Comparison of ENCODE assay signal across 11 mouse cellular contexts in the genomic region with DNA sequence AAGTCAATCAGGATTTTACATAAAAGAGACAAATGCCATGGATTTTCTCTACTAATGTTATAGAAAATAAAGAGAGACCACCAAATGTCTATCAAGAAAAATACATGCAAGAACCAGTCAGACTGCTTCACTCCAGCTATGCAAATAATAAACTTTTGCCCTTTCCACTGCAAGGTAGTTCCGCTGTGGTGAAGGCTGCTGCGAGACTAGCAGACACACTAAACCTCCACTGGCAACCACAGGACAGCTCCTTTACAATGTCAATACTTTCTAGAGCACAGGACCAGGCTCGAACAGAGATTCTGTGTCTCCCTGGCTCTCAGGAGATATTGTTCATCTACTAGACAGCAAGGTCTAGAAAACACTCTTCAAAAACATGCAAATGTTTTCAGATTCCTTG.
"Had no signal": no experiment of that assay in that cellular context is flagged by ENCODE, and none has a peak within 500 bp of the region (broad histone marks: within the 10 kb centered on the region; RNA-seq: fewer than 3 reads in every experiment).

No protein-coding gene starts in this region.

- H3K4me3 ChIP-seq: kidney, embryonic 15.5 days; liver, embryonic 12.5 days; lung, embryonic 15.5 days; midbrain, embryonic 10.5 days; neural tube, embryonic 13.5 days had no signal

- DNase-seq: kidney, postnatal 14 days; left cerebral cortex, postnatal 4 days; right cerebral cortex, postnatal 4 days; spleen, adult 18-20 months; thymus, adult 18-20 months; thymus, postnatal 14 days had no signal

- H3K9ac ChIP-seq: kidney, embryonic 15.5 days; liver, embryonic 12.5 days; lung, embryonic 15.5 days; neural tube, embryonic 13.5 days had no signal

- H3K27ac ChIP-seq: kidney, embryonic 15.5 days; liver, embryonic 12.5 days; lung, embryonic 15.5 days; midbrain, embryonic 10.5 days; neural tube, embryonic 13.5 days had no signal

- H3K27me3 ChIP-seq: kidney, embryonic 15.5 days; liver, embryonic 12.5 days; lung, embryonic 15.5 days; neural tube, embryonic 13.5 days had no signal

- H3K4me1 ChIP-seq: kidney, embryonic 15.5 days; liver, embryonic 12.5 days had no signal

- H3K36me3 ChIP-seq: kidney, embryonic 15.5 days; liver, embryonic 12.5 days; lung, embryonic 15.5 days; midbrain, embryonic 10.5 days; neural tube, embryonic 13.5 days had no signal

- H3K4me2 ChIP-seq: kidney, embryonic 15.5 days; liver, embryonic 12.5 days; lung, embryonic 15.5 days; neural tube, embryonic 13.5 days had no signal

- ATAC-seq: liver, embryonic 12.5 days had no signal

- H3K9me3 ChIP-seq: kidney, embryonic 15.5 days; liver, embryonic 12.5 days; lung, embryonic 15.5 days; midbrain, embryonic 10.5 days; neural tube, embryonic 13.5 days had no signal
